Mouse (Mus musculus) intestine, postnatal 0 days (tissue): Measurements from ENCODE around the gene Npas3. TPM values are rescaled to one million over a fixed set of nuclear protein-coding genes. Genes with fewer than 3 reads are reported as not detected.
A peak's percentile ranks its signal among the peaks of the same experiment; 100 is the strongest.

ENCODE experiments used
- ATAC-seq: fragments of 200-750 bp; cut with Nextera tagmentation; 2 replicates; pipeline ENCODE4 v1.8.0; 2017; ENCODE audit warnings: mild to moderate bottlenecking, moderate TSS enrichment, moderate library complexity
- H3K27ac ChIP-seq: fragments of 300-500 bp; sonication (generic); 2 replicates; pipeline ENCODE4 v1.5.1; 2014; ENCODE audit warnings: mild to moderate bottlenecking, low read depth, low read length, moderate library complexity
- H3K27me3 ChIP-seq: fragments of 300-500 bp; sonication (generic); replicated peaks from 2 replicates; pipeline ENCODE4 v1.6.1; 2014; ENCODE audit warnings: low read length, mixed read lengths; ENCODE audit not compliant: control insufficient read depth, insufficient read depth
- H3K36me3 ChIP-seq: fragments of 300-500 bp; sonication (generic); 2 replicates; pipeline ENCODE4 v1.6.1; 2014; ENCODE audit warnings: mild to moderate bottlenecking, moderate library complexity; ENCODE audit not compliant: control insufficient read depth, insufficient read depth
- H3K4me1 ChIP-seq: fragments of 300-500 bp; sonication (generic); replicated peaks from 2 replicates; pipeline ENCODE4 v1.6.1; 2014; ENCODE audit warnings: antibody characterized with exemption, low read length, mixed read lengths; ENCODE audit not compliant: control insufficient read depth, insufficient read depth
- H3K4me2 ChIP-seq: fragments of 300-500 bp; sonication (generic); replicated peaks from 2 replicates; pipeline ENCODE4 v1.6.1; 2014; ENCODE audit warnings: low read depth, mild to moderate bottlenecking, moderate library complexity
- H3K4me3 ChIP-seq: fragments of 300-500 bp; sonication (generic); 2 replicates; pipeline ENCODE4 v1.5.1; 2014; ENCODE audit warnings: low read depth, low read length
- H3K9ac ChIP-seq: fragments of 300-500 bp; sonication (generic); 2 replicates; pipeline ENCODE4 v1.6.1; 2014; ENCODE audit warnings: mild to moderate bottlenecking, low read depth, low read length
- H3K9me3 ChIP-seq: fragments of 300-500 bp; sonication (generic); 2 replicates; pipeline ENCODE4 v1.6.1; 2016; ENCODE audit warnings: mixed run types; ENCODE audit not compliant: control insufficient read depth
- CTCF ChIP-seq: sonication (generic); IDR thresholded peaks from 2 replicates; pipeline ENCODE4 v1.5.1; 2016; ENCODE audit warnings: low read depth, mild to moderate bottlenecking, control low read depth, antibody characterized with exemption, moderate library complexity
- WGBS: fragments of 180-500 bp; shearing (Covaris S2); extraction: QIAGEN DNeasy Blood & Tissue Kit; methylation state at CpG from one replicate; pipeline ENCODE4 v1.1.7; 2014; 5-methylcytosine and 5-hydroxymethylcytosine counted together
- polyA plus RNA-seq: library from polyadenylated mRNA; unstranded; fragments of >200 nt; fragmentation: Nextera tagmentation; extraction: Ambion mirVana; gene quantifications from 2 replicates; pipeline ENCODE4 v1.2.1, GENCODE M21; 2015

Gene Npas3
- polyA plus RNA-seq, 1 experiment from 2014 or later: 0.48 TPM

DNA sequence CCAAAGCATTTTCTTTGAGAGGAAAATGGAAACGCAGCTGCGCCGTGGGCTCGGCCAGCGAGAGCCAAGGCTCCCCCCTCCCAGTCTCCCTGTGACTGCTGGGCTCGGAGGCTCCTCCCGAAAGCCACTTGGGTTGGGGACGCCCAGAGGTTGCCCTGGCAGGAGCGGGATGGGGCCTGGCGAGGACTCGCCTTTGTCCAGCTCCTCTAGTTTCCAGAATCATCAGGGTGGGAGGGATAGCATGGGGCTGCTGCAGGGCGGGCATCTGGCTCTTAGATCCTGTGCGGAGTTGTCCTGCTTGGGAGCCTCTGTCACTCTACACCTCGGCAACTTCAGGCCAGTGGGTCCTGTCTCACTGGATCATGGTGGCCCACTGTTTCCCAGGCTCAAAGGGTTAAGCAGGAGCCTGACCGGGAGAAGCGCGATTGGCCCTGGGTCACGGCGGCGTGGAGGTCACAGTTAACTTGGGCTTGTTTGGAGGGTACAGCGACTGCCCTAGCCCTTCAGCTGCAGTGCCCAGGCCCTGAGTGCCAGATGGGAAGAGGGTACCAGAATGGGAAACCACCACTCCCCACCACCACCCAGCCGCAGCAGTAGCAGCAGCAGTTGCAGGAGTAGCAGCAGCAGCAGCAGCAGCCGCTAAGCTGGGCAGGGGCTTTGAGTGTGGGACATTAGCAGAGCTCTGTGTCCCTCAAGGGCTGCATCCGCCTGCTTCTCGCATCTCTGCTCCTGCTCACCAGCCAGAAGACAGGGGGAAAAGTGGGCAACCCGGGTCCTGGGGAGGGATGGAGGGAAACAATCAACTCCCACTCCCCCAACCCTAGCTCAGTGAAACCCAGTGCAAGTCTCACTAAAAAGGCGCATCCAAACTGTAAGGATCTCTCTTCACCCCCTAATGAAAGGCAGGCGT, 1.6 kb upstream of the Npas3 start:
- no peak overlapping the region for H3K27ac ChIP-seq
- H3K36me3 ChIP-seq: no peaks in the 10 kb centered on the region
- peak overlapping the region; percentile 26 for H3K4me3 ChIP-seq
- no peak for TF ChIP-seq CTCF
- peak overlapping the region; percentile 58 for H3K4me2 ChIP-seq
- H3K9me3 ChIP-seq: no peaks in the 10 kb centered on the region
- no peak overlapping the region for H3K9ac ChIP-seq
- H3K4me1 ChIP-seq: peaks cover 4% of the 10 kb centered on the region; the same call in 1 of the 2 replicates
- ATAC-seq: no peak
- WGBS: 1% methylated on average over 28 of the region's 28 CpGs
- peaks cover 65% of the 10 kb centered on the region for H3K27me3 ChIP-seq

DNA sequence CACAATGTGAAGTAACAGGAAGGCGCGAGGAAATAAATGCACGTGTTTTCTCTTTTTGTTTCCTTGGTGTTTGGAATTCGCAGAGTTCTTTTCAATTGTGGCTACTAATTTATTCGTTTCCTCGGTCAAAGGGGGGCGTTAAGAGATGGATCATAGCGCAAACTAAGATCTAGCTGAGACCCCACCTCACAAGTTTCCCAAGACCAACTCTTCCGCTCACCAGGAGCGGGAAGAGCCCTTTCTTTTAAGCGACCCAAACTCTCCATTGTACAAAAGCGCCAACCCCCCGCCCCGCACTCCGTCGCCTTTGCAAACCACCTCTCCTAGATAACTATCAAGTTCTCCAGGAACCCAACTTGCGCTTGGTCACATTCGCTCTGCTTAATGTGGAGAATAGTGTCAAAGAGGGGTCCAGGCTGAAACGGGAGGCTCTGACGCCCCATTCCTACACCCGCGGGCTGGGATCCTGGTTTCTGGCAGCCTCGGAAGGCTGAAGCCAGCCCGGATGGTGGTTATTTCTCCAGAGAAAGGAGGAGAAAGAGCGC, 914 bp upstream of the Npas3 start:
- Histone ChIP-seq H3K27me3 (peaks cover 66% of the 10 kb centered on the region), H3K4me3 (peak overlapping the region; percentile 43), H3K27ac (no peak overlapping the region), H3K4me1 (peaks cover 4% of the 10 kb centered on the region; the same call in 1 of the 2 replicates), H3K36me3 (no peaks in the 10 kb centered on the region), H3K9me3 (no peaks in the 10 kb centered on the region), H3K4me2 (peak overlapping the region; percentile 75), H3K9ac (no peak overlapping the region)
- TF ChIP-seq CTCF: no peak
- WGBS: 1% methylated on average over 25 of the region's 25 CpGs
- ATAC-seq: no peak

DNA sequence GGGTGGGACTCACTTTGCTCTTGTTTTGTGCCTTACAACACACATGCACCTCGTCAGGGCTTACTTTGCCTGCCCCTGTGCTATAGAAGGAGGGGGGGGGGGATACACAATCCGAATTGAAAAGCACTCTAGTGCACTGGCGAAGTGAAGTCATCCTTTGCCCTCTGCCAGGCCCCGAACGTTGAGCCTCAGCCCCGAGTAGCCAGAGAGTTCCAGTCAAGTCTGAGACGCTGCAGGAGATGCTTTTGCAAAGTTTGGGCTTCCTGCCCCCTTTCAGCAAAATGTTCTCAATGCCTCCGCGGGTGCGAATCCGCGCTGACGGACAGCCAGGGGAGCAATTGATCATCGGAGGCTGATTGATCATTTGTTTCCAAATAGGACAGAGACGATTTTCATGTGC, 319 bp downstream of the Npas3 start:
- H3K9ac ChIP-seq: no peak overlapping the region
- ATAC-seq: no peak
- 1% methylated on average over 15 of the region's 15 CpGs for WGBS

DNA sequence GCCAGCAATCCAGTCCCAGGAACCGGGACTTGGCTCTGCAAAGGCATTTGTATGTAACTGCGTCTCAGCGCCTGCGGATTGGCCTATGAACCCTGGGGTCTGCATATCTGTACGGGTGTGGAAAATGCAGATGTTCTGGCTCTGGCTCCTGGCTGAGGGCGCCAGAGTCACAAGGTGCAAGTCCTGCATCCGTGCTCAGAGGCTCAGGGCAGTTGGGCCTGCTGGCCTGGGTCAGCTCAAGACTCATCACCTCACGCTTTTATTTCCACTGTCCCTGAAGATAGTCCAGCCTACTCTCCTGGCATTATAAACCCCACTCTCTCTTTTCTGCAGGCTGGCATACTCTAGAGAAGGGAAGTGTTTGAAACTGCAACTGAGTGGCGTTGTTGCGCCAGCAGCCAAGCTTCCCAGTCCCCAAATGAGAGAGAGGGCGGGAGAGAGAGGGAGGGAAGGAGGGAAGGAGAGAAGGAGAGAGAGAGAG, 3.3 kb downstream of the Npas3 start:
- 0 out of 2 replicates have a peak overlapping the region, but pooled peaks have one; percentile 76 for H3K4me3 ChIP-seq
- no peak for TF ChIP-seq CTCF
- H3K9ac ChIP-seq: no peak overlapping the region
- H3K27ac ChIP-seq: no peak overlapping the region
- 2% methylated on average over 11 of the region's 11 CpGs for WGBS
- peaks cover 73% of the 10 kb centered on the region for H3K27me3 ChIP-seq
- no peak for ATAC-seq
- peak overlapping the region; percentile 95 for H3K4me2 ChIP-seq
- no peaks in the 10 kb centered on the region for H3K9me3 ChIP-seq
- H3K4me1 ChIP-seq: peaks cover under 1% of the 10 kb centered on the region; the same call in 1 of the 2 replicates
- H3K36me3 ChIP-seq: no peaks in the 10 kb centered on the region

More for the DNA sequence above, 319 bp downstream of the Npas3 start:
- H3K4me1 ChIP-seq: peaks cover 4% of the 10 kb centered on the region; the same call in 1 of the 2 replicates
- TF ChIP-seq CTCF: no peak
- H3K9me3 ChIP-seq: no peaks in the 10 kb centered on the region
- H3K27me3 ChIP-seq: peaks cover 77% of the 10 kb centered on the region
- peak overlapping the region; percentile 75 for H3K4me2 ChIP-seq
- no peaks in the 10 kb centered on the region for H3K36me3 ChIP-seq
- H3K27ac ChIP-seq: no peak overlapping the region
- H3K4me3 ChIP-seq: peak overlapping the region; percentile 43

DNA sequence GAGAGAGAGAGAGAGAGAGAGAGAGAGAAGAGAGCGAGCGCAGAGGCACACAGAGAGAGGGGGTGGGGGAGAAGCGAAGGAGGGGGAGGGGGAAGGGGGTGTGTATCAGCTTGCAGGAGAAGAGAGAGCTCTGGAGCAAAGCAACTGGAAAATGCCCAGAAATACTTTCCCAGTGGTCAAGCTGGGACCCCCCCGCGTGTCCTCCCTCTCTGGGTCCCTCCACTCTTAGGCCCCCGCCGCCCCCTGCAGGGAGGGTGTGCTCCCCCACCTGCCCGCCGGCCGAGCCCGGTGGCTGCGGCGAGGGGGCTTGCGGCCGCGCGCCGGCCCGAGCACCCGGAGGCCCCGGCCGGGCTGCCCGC, 3.7 kb downstream of the Npas3 start:
- Histone ChIP-seq H3K9me3 (no peaks in the 10 kb centered on the region), H3K27ac (no peak overlapping the region), H3K4me3 (peak overlapping the region; percentile 76), H3K4me2 (peak overlapping the region; percentile 95), H3K27me3 (peaks cover 69% of the 10 kb centered on the region), H3K4me1 (no peaks in the 10 kb centered on the region), H3K36me3 (no peaks in the 10 kb centered on the region), H3K9ac (peak overlapping the region; percentile 64)
- WGBS: 0% methylated on average over 4 of the region's 23 CpGs
- peak; percentile 12; the same call in 1 of the 2 replicates for ATAC-seq
- TF ChIP-seq CTCF: no peak
